Mouse (Mus musculus) urinary bladder, postnatal 10 days (tissue): ENCODE measurements around the gene Gm10128.
"Not testable (repeated sequence)": the region's sequence is repeated elsewhere in the genome, so short reads cannot be mapped to it uniquely, and the experiment has no call there.

Experiments
- DNase-seq: peaks from one replicate; pipeline ENCODE4 v3.0.0; 2022; ENCODE audit warnings: low spot score

Gm10128 gene

DNA sequence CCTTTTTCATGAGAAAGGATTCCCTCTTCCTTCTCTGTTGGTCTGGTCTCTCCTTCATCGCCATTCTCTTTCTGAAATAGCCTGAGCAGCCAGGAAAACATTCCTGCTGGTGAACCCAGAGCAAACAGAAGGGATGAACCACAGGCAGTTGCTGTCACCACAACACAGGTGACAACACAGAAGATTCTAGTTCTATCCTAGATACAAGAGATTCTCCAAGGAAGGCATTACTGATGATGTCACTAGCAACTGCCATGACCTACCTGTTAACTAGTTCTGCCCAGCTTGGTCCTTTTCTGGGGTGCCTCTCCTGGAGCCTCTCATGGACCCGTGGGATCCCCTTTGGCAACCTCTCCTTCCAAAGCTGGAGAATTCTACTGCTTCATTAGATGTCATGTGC, at the start of gene Gm10128:
Gene Gm10128, minus strand, starts transcription at position 101 of the 400 bp plus-strand sequence.
- DNase-seq: not testable (repeated sequence)

DNA sequence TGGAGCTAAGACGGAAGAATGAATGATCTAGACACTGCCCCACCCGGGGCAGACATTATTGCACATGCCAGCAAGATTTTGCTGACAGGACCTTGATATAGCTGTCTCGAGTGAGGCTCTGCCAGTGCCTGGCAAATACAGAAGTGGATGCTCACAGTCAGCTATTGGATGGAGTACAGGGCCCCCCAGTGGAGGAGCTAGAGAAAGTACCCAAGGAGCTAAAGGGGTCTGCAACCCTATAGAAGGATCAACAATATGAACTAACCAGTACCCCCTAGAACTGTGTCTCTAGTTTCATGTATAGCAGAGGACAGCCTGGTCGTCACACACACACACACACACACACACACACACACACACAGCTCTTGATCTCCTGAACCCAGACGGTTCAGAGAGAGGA, 37.4 kb upstream of the Gm10128 start:
- not testable (repeated sequence) for DNase-seq

DNA sequence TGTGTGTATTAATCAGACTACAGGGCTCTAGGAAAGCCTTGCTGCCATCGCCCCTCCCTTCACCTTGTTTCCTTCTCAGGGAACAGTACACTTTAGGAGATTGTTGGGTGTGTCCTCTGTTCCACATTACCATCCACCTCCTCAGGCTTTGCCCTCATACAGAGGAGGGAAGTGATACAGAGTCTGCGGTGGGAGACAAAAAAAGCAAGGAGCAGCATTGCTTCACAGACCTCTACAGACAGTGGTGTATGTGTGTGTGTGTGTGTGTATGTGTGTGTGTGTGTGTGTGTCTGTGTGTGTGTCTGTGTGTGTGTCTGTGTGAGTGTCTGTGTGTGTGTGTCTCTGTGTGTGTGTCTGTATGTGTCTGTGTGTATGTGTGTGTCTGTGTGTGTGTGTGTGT, 18.7 kb upstream of the Gm10128 start:
- not testable (repeated sequence) for DNase-seq

DNA sequence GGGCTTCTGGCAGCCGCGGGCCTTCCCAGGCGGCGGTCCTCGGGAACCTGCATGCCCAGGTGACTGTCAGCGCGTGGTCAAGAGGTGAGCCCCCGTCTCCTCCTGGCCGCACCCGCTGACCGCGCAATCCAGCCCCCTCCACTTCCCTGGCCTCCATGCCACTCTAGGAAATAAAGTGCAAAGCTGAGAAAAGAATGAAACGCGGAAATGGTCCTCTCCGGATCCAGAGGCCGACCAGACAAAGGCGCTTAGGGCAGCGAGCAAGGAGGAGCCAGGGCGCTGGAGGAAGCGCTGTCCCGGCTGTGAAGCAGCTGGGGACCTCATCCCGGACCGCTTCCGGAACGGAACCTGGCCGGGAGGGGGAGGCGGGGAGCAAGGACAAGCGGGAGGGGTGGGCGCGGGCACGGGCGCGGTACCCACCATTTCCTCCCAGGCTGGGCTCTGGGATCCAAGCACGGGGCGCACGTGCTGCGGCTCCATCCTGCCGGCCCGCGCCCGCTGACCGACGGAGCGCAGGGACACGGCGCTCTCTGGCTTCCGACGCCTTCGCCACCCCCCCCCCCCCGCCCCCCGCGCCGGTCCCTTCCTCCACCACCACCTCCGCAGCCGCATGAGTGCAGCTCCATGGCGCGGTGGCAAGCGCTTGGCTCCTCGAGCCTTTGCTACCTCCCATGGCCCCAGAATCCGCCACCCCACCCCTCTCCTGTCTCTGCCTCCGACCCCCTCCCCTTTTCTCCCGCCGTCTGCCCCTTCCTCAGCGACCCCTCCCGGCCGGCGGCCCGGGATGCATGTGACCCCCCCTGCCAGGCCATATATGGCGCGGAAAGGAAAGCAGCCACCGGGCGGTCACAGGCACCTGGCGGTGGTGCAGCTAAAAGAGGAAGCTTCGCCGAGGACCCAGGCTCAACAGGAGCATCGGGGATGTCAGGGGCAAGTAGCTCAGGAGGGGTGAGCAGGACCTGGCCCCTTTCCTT, 14.6 kb upstream of the Gm10128 start:
- DNase-seq: not testable (repeated sequence)

DNA sequence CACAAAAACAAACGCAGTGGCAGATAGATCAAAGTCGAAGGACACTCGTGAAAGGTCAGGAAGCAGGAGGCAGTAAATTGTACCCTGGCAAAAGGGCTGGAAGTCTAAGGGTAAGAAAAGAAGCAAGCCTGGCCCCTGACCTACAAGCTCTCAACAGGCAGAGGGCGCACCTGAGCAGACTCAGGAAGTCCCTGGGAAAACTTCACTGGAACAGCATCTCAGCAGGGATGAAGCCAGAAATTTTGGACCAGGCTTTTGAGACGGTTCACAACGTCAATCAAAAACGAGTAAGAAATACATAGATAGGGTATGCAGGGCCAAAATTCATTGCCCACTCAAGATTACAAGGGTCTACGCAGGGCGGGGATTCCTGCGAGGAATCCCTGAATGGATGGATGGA, 13.7 kb upstream of the Gm10128 start:
- DNase-seq: not testable (repeated sequence)

DNA sequence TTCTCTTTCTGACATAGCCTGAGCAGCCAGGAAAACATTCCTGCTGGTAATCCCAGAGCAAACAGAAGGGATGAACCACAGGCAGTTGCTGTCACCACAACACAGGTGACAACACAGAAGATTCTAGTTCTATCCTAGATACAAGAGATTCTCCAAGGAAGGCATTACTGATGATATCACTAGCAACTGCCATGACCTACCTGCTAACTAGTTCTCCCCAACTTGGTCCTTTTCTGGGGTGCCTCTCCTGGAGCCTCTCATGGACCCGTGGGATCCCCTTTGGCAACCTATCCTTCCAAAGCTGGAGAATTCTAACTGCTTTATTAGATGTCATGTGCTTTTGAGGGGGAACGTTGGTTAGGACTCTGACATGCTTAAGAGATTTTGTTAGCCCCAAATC, 48.3 kb downstream of the Gm10128 start, which contains the start of gene Gm10338:
Gene Gm10338, minus strand, starts transcription at position 101 of the 400 bp plus-strand sequence.
- not testable (repeated sequence) for DNase-seq
